Mouse (Mus musculus) heart, embryonic 14.5 days (tissue): ENCODE measurements around the gene Kctd19. TPM values are rescaled to one million over a fixed set of nuclear protein-coding genes. Genes with fewer than 3 reads are reported as not detected.

ENCODE experiments used
- ATAC-seq: fragments of 200-750 bp; cut with Nextera tagmentation; 2 replicates; pipeline ENCODE4 v1.8.0; 2017; ENCODE audit warnings: low read depth, moderate TSS enrichment; ENCODE audit not compliant: insufficient number of reproducible peaks, insufficient read depth, low FRiP score
- H3K27ac ChIP-seq, 2 experiments: fragments of 200-500 bp in 1 of 2; fragments of 300-500 bp in 1 of 2; sonication (generic) in 1 of 2; replicated peaks in 1 of 2; 2 replicates each; pipeline ENCODE4 v1.5.1; 2012 to 2014; ENCODE audit warnings: low read depth in 2 of 2, low read length in 2 of 2, control low read depth in 1 of 2, mild to moderate bottlenecking in 1 of 2, mixed read lengths in 1 of 2; ENCODE audit not compliant: control insufficient read depth in 1 of 2, insufficient read depth in 1 of 2
- H3K27me3 ChIP-seq: fragments of 300-500 bp; sonication (generic); 2 replicates; pipeline ENCODE4 v1.6.1; 2014; ENCODE audit warnings: mild to moderate bottlenecking, low read length, control low read depth; ENCODE audit not compliant: control insufficient read depth, insufficient read depth
- H3K36me3 ChIP-seq: fragments of 300-500 bp; sonication (generic); 2 replicates; pipeline ENCODE4 v1.6.1; 2014; ENCODE audit warnings: mild to moderate bottlenecking, control low read depth, low read length, mixed read lengths; ENCODE audit not compliant: control insufficient read depth, insufficient read depth
- H3K4me1 ChIP-seq, 2 experiments: fragments of 200-500 bp in 1 of 2; fragments of 300-500 bp in 1 of 2; sonication (generic) in 1 of 2; 2 replicates each; pipeline ENCODE4 v1.6.1; 2012 to 2014; ENCODE audit warnings: low read length in 2 of 2, control low read depth in 1 of 2, mixed read lengths in 1 of 2; ENCODE audit not compliant: control insufficient read depth in 2 of 2, insufficient read depth in 2 of 2
- H3K4me2 ChIP-seq: fragments of 300-500 bp; sonication (generic); 2 replicates; pipeline ENCODE4 v1.6.1; 2014; ENCODE audit warnings: mild to moderate bottlenecking, low read length
- H3K4me3 ChIP-seq, 2 experiments: fragments of 200-500 bp in 1 of 2; fragments of 300-500 bp in 1 of 2; sonication (generic) in 1 of 2; 2 replicates each; pipeline ENCODE4 v1.5.1; 2012 to 2014; ENCODE audit warnings: low read length in 2 of 2, mild to moderate bottlenecking in 2 of 2, control low read depth in 1 of 2, low read depth in 1 of 2, moderate library complexity in 1 of 2; ENCODE audit not compliant: control insufficient read depth in 1 of 2, insufficient read depth in 1 of 2
- H3K9ac ChIP-seq: fragments of 300-500 bp; sonication (generic); 2 replicates; pipeline ENCODE4 v1.6.1; 2014; ENCODE audit warnings: mild to moderate bottlenecking, low read length
- H3K9me3 ChIP-seq: fragments of 300-500 bp; sonication (generic); 2 replicates; pipeline ENCODE4 v1.6.1; 2016; ENCODE audit warnings: low read length, control low read depth; ENCODE audit not compliant: control insufficient read depth
- WGBS: fragments of 180-500 bp; shearing (Covaris S2); extraction: QIAGEN DNeasy Blood & Tissue Kit; methylation state at CpG from one replicate; pipeline ENCODE4 v1.1.7; 2014; 5-methylcytosine and 5-hydroxymethylcytosine counted together
- polyA plus RNA-seq: library from polyadenylated mRNA; unstranded; fragments of >200 nt; fragmentation: Nextera tagmentation; extraction: Ambion mirVana; gene quantifications from 2 replicates; pipeline ENCODE4 v1.2.1, GENCODE M21; 2014

Gene Kctd19
- polyA plus RNA-seq, 1 experiment from 2014 or later, result not detected

DNA sequence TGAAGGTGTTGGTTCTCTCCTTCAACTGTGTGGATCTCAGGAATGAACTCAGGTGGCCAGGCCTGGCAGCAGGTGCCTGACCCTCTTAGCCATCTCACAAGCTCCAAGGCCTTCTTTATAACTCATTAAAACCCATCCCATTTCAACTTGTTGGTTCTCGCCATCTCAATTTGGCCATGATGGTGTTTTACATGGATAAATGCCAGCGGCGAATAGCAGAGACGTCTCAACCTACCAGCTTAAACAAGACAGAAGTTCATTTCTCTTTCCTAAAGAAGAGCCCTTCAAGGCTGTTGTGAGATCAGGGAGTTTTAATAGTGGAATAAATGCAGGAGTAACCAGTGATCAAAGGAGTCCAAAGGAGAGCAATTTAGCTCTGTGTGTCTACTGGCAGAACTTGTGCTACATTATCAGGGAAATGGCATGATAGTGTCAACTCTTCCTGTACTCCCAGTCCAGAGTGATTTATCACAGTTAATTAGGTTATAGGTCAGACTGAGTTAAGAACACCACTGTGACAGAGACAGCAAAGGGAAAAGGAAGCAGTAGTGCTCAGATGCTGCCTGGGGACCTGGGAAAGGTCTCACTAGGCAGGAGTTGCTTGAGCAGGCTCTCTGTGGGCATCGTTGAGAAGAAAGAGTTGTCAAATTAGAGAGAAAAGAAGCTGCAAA lies 23.9 kb upstream of the Kctd19 start:
- ATAC-seq, result 0 out of 2 replicates have a peak, but pooled peaks have one; percentile 31
- H3K27ac ChIP-seq, result no peak overlapping the region
- 68% methylated on average over 5 of the region's 5 CpGs for WGBS
- peaks cover 0 to 7% of the 10 kb centered on the region in 2 experiments; a peak in 2 of 4 replicates for H3K4me1 ChIP-seq
- peaks cover 4% of the 10 kb centered on the region; the same call in 1 of the 2 replicates for H3K27me3 ChIP-seq
- H3K4me2 ChIP-seq, result no peak overlapping the region
- H3K4me3 ChIP-seq, result no peak overlapping the region
- H3K36me3 ChIP-seq, result no peaks in the 10 kb centered on the region
- H3K9me3 ChIP-seq, result no peaks in the 10 kb centered on the region
- no peak overlapping the region for H3K9ac ChIP-seq

DNA sequence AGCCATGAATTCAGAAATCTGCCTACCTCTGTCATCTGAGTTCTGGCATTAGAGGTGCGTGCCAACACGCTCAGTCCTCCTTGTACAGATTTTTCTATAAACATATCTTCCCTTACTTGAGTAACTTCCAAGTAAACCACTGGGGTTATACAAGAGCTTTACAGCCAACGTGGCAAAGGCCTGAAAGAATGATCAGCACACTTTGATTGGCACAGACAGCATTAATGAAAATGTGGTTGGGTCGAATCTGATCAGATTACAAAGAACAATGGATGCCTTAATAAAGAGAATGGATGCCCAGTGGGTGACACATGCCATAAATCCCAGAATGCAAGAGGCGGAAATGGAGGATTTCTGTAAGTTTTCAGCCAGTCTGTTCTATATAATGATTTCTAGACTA lies 22.9 kb upstream of the Kctd19 start:
- no peak for ATAC-seq
- Histone ChIP-seq H3K27me3 (peaks cover 4% of the 10 kb centered on the region; the same call in 1 of the 2 replicates), H3K9me3 (no peaks in the 10 kb centered on the region), H3K36me3 (no peaks in the 10 kb centered on the region), H3K27ac (no peak overlapping the region), H3K4me2 (no peak overlapping the region), H3K9ac (no peak overlapping the region), H3K4me1 (peaks cover 0 to 7% of the 10 kb centered on the region in 2 experiments; a peak in 2 of 4 replicates), H3K4me3 (no peak overlapping the region)
- WGBS, result 71% methylated on average over 5 of the region's 5 CpGs

DNA sequence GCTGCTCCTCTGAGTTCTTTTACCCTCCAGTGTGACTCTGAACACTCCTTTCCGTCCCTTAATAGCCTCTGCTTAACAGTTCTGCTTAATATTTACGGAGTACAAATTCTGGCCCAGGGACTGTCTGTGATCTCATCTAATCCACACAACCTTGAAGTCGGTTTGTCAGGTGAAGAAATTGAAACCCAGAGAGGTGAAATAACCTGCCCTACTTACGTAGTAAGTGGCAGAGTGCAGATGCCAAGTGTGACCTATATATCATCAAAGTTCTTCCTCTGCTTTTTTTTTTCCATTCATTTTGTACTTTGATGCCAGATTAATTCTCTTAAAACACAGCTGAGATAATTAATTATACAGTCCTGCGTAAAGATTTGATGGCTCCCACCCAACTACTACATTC lies 20.8 kb upstream of the Kctd19 start:
- Histone ChIP-seq H3K9me3 (no peaks in the 10 kb centered on the region), H3K4me2 (no peak overlapping the region), H3K4me1 (peaks cover 0 to 7% of the 10 kb centered on the region in 2 experiments; a peak in 2 of 4 replicates), H3K27ac (no peak overlapping the region), H3K4me3 (no peak overlapping the region), H3K9ac (no peak overlapping the region), H3K27me3 (no peaks in the 10 kb centered on the region), H3K36me3 (no peaks in the 10 kb centered on the region)
- 75% methylated on average over 5 of the region's 5 CpGs for WGBS
- ATAC-seq, result no peak

DNA sequence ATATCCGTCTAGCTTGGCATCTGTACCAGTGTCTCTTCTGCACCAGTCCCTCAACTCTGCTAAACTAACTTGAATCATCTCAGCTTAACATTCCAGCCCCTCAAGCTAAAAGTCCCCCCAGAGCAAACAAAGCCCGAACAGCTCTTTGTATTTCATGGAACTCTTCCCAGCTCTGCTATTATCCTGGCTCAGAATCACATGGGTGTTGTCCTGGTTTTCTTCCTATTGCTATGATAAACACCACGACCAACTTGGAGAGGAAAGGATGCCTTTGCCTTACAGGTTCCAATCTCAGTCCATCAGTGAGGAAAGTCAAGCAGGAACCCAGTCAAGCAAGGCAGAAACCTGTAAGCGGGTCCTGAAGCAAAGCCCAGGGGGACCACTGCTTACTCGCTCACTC lies 20.2 kb upstream of the Kctd19 start:
- WGBS, result 49% methylated on average over 5 of the region's 5 CpGs
- ATAC-seq, result no peak

DNA sequence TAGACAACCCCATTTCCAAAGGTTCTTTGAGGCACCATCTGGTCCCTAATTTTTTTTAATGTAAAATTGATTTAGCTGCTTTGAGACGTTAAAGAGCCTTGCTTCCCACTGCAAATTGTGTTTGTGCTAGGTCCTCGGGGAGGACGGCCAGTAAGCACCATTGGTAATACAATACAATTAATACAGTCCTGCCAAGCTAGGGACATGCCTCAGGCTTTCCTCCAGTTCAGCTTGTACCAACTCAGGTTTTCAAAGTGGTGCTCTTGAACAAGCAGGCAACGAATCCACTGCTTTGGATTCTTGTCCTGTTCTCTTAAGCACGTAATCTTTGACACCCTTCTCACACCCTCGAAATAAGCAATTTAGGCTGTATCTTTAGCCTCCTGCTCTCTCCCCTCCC lies 19.7 kb upstream of the Kctd19 start:
- H3K4me3 ChIP-seq, result no peak overlapping the region

More for the DNA sequence above, 20.2 kb upstream of the Kctd19 start:
- no peak overlapping the region for H3K4me3 ChIP-seq
- H3K9me3 ChIP-seq, result no peaks in the 10 kb centered on the region
- H3K36me3 ChIP-seq, result no peaks in the 10 kb centered on the region
- no peak overlapping the region for H3K9ac ChIP-seq
- H3K27me3 ChIP-seq, result no peaks in the 10 kb centered on the region
- H3K27ac ChIP-seq, result no peak overlapping the region
- H3K4me2 ChIP-seq, result no peak overlapping the region
- H3K4me1 ChIP-seq, result peaks cover 0 to 7% of the 10 kb centered on the region in 2 experiments; a peak in 2 of 4 replicates

DNA sequence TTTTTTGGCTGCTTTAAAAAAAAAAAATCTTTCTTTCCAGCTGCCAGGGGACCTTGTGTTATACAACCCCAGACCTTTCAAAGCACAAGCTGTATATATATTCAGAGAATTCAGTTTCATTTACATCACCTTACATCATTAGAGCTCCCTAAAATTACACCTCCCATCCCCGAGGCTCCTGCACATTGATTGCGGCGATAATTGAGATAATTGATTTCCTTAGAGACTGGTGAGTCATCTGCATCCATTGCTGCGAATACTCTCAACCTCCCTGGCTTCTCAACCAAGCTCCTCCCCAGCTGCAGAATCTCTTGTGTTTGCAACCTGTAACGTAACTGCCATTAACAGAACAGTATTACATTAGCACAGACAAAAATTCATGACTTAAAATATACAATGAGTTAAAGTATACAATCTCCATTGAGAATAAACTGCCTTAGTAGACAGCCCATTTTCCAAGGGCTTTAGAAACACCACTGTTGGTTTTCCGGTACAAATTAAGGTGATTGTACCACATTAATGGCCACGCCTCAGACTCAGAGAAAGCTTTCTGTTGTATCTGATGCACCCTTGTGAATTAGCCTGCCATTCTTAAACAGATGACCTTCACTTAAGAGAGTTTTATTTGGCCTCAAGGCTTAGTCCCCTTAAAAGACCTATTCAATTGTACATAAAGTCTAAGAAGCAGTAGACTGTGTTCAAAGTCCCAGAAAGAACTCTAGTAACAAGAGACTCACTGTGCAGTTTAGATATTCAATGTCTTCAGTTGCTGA lies 18.6 kb upstream of the Kctd19 start:
- Histone ChIP-seq H3K4me1 (no peaks in the 10 kb centered on the region), H3K27ac (no peak overlapping the region), H3K4me2 (no peak overlapping the region), H3K4me3 (no peak overlapping the region), H3K27me3 (no peaks in the 10 kb centered on the region), H3K9ac (no peak overlapping the region), H3K36me3 (no peaks in the 10 kb centered on the region), H3K9me3 (no peaks in the 10 kb centered on the region)
- no peak for ATAC-seq
- 63% methylated on average over 7 of the region's 7 CpGs for WGBS

More for the DNA sequence above, 19.7 kb upstream of the Kctd19 start:
- no peak overlapping the region for H3K27ac ChIP-seq
- ATAC-seq, result no peak
- no peaks in the 10 kb centered on the region for H3K9me3 ChIP-seq
- H3K4me2 ChIP-seq, result no peak overlapping the region
- 56% methylated on average over 6 of the region's 6 CpGs for WGBS
- H3K27me3 ChIP-seq, result no peaks in the 10 kb centered on the region
- no peaks in the 10 kb centered on the region for H3K36me3 ChIP-seq
- H3K4me1 ChIP-seq, result peaks cover 0 to 7% of the 10 kb centered on the region in 2 experiments; a peak in 2 of 4 replicates
- no peak overlapping the region for H3K9ac ChIP-seq

DNA sequence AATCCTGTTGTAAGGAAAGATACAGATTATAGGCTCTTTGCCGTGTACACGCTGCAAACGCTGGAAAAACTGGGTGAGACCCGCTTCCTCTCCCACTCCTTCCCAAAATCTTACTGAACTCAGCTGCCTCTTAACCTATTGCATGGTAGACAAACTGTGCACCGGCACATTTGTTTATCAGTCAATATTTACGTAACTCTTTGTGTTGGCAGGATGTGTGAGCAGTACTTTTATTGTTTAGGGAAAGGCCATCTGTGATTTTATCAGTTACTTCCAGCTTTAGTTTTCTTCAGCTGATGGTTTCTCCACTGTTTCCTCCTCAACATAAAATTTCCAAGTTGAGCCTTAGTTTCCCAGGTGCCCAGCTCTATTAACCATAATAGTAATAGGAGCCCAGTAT lies 13.6 kb upstream of the Kctd19 start:
- 58% methylated on average over 6 of the region's 6 CpGs for WGBS

More for the DNA sequence above, 13.6 kb upstream of the Kctd19 start:
- Histone ChIP-seq H3K27ac (no peak overlapping the region), H3K9ac (no peak overlapping the region), H3K27me3 (no peaks in the 10 kb centered on the region), H3K4me1 (no peaks in the 10 kb centered on the region), H3K4me3 (no peak overlapping the region), H3K4me2 (no peak overlapping the region), H3K36me3 (no peaks in the 10 kb centered on the region), H3K9me3 (no peaks in the 10 kb centered on the region)
- no peak for ATAC-seq
